ENCODE assay signal across 8 mouse cellular contexts in genomic region chr12:15813133-15813818, GRCm38 (mm10). TPM values are rescaled to one million over a fixed set of nuclear protein-coding genes. Genes with fewer than 3 reads are reported as not detected.
DNase-seq lines count a peak whose midpoint lies in the region; ATAC-seq and TF ChIP-seq lines count a peak whose summit lies in the region.

No protein-coding gene starts in this region.

- H3K27me3 ChIP-seq in heart, postnatal 0 days (ENCODE audit: control insufficient read depth, insufficient read depth, low read length), result no peaks in the 10 kb centered on the region
- no peaks in the 10 kb centered on the region for H3K27me3 ChIP-seq in midbrain, embryonic 13.5 days

- H3K4me1 ChIP-seq in heart, postnatal 0 days (ENCODE audit: control insufficient read depth, insufficient read depth), result peaks cover 39% of the 10 kb centered on the region
- peaks cover 48% of the 10 kb centered on the region for H3K4me1 ChIP-seq in midbrain, embryonic 13.5 days (replicated peaks)

- DNase-seq in adrenal gland, adult 2 months, result peak; percentile 28
- DNase-seq in adrenal gland, postnatal 14 days, result no peak
- DNase-seq in embryo, embryonic 9.5 days (ENCODE audit: extremely low spot score), result peak; percentile 27
- peak; percentile 81 for DNase-seq in heart, postnatal 0 days (ENCODE audit: low spot score)
- peak; percentile 53 to 61 for DNase-seq in kidney, postnatal 25 days
- DNase-seq in natural killer cell, adult 2 months (ENCODE audit: low spot score in 2 of 2), result no peak

- no peak for TF ChIP-seq CTCF in heart, postnatal 0 days (IDR thresholded peaks at IDR 0.05; ENCODE audit: low read depth)

- no peaks in the 10 kb centered on the region for H3K9me3 ChIP-seq in heart, postnatal 0 days (replicated peaks; ENCODE audit: control insufficient read depth, low read length)
- no peaks in the 10 kb centered on the region for H3K9me3 ChIP-seq in midbrain, embryonic 13.5 days

- 9% methylated on average over 12 of the region's 12 CpGs for WGBS in heart, postnatal 0 days
- 15% methylated on average over 12 of the region's 12 CpGs for WGBS in midbrain, embryonic 13.5 days

- no peak for TF ChIP-seq EP300 in heart, postnatal 0 days (IDR thresholded peaks at IDR 0.05; ENCODE audit: low read depth)

- H3K4me3 ChIP-seq in heart, postnatal 0 days (ENCODE audit: low read depth, low read length), result peak overlapping the region; percentile 81
- peak overlapping the region; percentile 96 for H3K4me3 ChIP-seq in midbrain, embryonic 13.5 days (replicated peaks)

- peaks cover 21% of the 10 kb centered on the region for H3K36me3 ChIP-seq in heart, postnatal 0 days (replicated peaks; ENCODE audit: control insufficient read depth, insufficient read depth, low read length)
- H3K36me3 ChIP-seq in midbrain, embryonic 13.5 days, result peaks cover 15% of the 10 kb centered on the region

- peak overlapping the region; percentile 95 for H3K9ac ChIP-seq in heart, postnatal 0 days (replicated peaks; ENCODE audit: low read depth, low read length)
- peak overlapping the region; percentile 98 for H3K9ac ChIP-seq in midbrain, embryonic 13.5 days (replicated peaks)

- H3K27ac ChIP-seq in heart, postnatal 0 days (ENCODE audit: low read depth), result peak overlapping the region; percentile 100
- H3K27ac ChIP-seq in midbrain, embryonic 13.5 days, result peak overlapping the region; percentile 95

- H3K4me2 ChIP-seq in heart, postnatal 0 days (ENCODE audit: low read depth, low read length), result peak overlapping the region; percentile 77
- peak overlapping the region; percentile 65 for H3K4me2 ChIP-seq in midbrain, embryonic 13.5 days (replicated peaks)

- no peak for ATAC-seq in heart, postnatal 0 days (ENCODE audit: insufficient read depth, low read depth)
- ATAC-seq in midbrain, embryonic 13.5 days, result no peak
- no peak for ATAC-seq in megakaryocyte progenitor cell, adult 5-6 weeks (replicated peaks; ENCODE audit: poor library complexity)

RNA-seq across cellular contexts. Expression of gene Trib2, which starts 3.4 kb away (rescaled TPM):
- total RNA-seq in adrenal gland, adult 2 months (2021), result 10 to 100 TPM; 10.7 to 16.3 TPM
- polyA plus RNA-seq in adrenal gland, adult 2 months (2012; rRNA removed), result 8.8 and 10.5 TPM in 2 replicates
- total RNA-seq in adrenal gland, postnatal 14 days (2021), result 16.7 and 24.4 TPM in 2 replicates
- total RNA-seq in heart, postnatal 0 days (2014; rRNA removed; ENCODE audit: low replicate concordance), result 83.9 and 91.1 TPM in 2 replicates
- 55.0 and 57.1 TPM in 2 replicates for polyA plus RNA-seq in heart, postnatal 0 days (2015; fragmentation: Nextera tagmentation; extraction: Ambion mirVana)
- polyA plus RNA-seq in midbrain, embryonic 13.5 days (2015; fragmentation: Nextera tagmentation; extraction: Ambion mirVana), result 120 and 121 TPM in 2 replicates
- 3.2 and 7.5 TPM in 2 replicates for total RNA-seq in megakaryocyte progenitor cell, adult 5-6 weeks (2015)
- 4.1 and 8.0 TPM in 2 replicates for total RNA-seq in megakaryocyte progenitor cell, adult 5-6 weeks (2017)

Comparison
In these comparisons a context has a peak if more than half of its experiments do, and no peak if none do; other contexts are left out.
1. DNase-seq: peak in adrenal gland, adult 2 months (single experiment), embryo, embryonic 9.5 days (single experiment), heart, postnatal 0 days (single experiment) and kidney, postnatal 25 days (2 of 2); none in adrenal gland, postnatal 14 days (single experiment) and natural killer cell, adult 2 months (0 of 2).